ENCODE assay signal across 8 mouse cellular contexts in genomic region chr11:98149304-98149750, GRCm38 (mm10). TPM values are rescaled to one million over a fixed set of nuclear protein-coding genes. Genes with fewer than 3 reads are reported as not detected.
A peak's percentile ranks its signal among the peaks of the same experiment; 100 is the strongest.
DNase-seq lines count a peak whose midpoint lies in the region; ATAC-seq and TF ChIP-seq lines count a peak whose summit lies in the region.

No protein-coding gene starts in this region.

- peak; percentile 93 for DNase-seq in CD4-positive, CD25-positive, alpha-beta regulatory T cell, adult 2 months (ENCODE audit: low read depth, low spot score)
- DNase-seq in fibroblast of lung, adult 2 months (ENCODE audit: low read depth): peak; percentile 49
- DNase-seq in kidney, postnatal 25 days: peak; percentile 94 to 97
- peak; percentile 68 to 74 (median 71) for DNase-seq in liver, embryonic 14.5 days (ENCODE audit: low read depth in 3 of 3, low spot score in 3 of 3)
- DNase-seq in neural tube, embryonic 11.5 days (ENCODE audit: low spot score): peak; percentile 96
- DNase-seq in stomach, postnatal 0 days (ENCODE audit: low spot score): peak; percentile 93

- 1% methylated on average over 56 of the region's 57 CpGs for WGBS in heart, embryonic 15.5 days
- WGBS in liver, embryonic 14.5 days (ENCODE audit: insufficient replicate concordance): under 1% methylated on average over 57 of the region's 57 CpGs
- WGBS in neural tube, embryonic 11.5 days: 0% methylated on average over 35 of the region's 57 CpGs
- 0% methylated on average over 28 of the region's 57 CpGs for WGBS in stomach, postnatal 0 days

- no peaks in the 10 kb centered on the region for H3K36me3 ChIP-seq in heart, embryonic 15.5 days
- H3K36me3 ChIP-seq in liver, embryonic 14.5 days (replicated peaks; ENCODE audit: control insufficient read depth, insufficient read depth, low read depth): peaks cover 2% of the 10 kb centered on the region; the same call in 1 of the 2 replicates
- no peaks in the 10 kb centered on the region; the same call in 1 of the 2 replicates for H3K36me3 ChIP-seq in neural tube, embryonic 11.5 days (ENCODE audit: control insufficient read depth, insufficient read depth, low read length)
- H3K36me3 ChIP-seq in stomach, postnatal 0 days (ENCODE audit: control insufficient read depth, insufficient read depth, low read length): no peaks in the 10 kb centered on the region

- ATAC-seq in heart, embryonic 15.5 days (replicated peaks; ENCODE audit: insufficient number of reproducible peaks, insufficient read depth, low FRiP score, low read depth): peak; percentile 85
- ATAC-seq in liver, embryonic 14.5 days (ENCODE audit: insufficient read depth): peak; percentile 80
- ATAC-seq in neural tube, embryonic 11.5 days (ENCODE audit: insufficient read depth, low FRiP score, low TSS enrichment): peak; percentile 90
- peak; percentile 88 for ATAC-seq in stomach, postnatal 0 days (ENCODE audit: low FRiP score, low TSS enrichment)

- peak overlapping the region; percentile 51 for H3K27ac ChIP-seq in brown adipose tissue, adult 24 weeks (replicated peaks; ENCODE audit: low read depth, low read length)
- H3K27ac ChIP-seq in heart, embryonic 15.5 days: peak overlapping the region; percentile 92
- peak overlapping the region; percentile 76 for H3K27ac ChIP-seq in liver, embryonic 14.5 days
- H3K27ac ChIP-seq in neural tube, embryonic 11.5 days (ENCODE audit: low read depth, low read length): peak overlapping the region; percentile 90
- peak overlapping the region; percentile 97 for H3K27ac ChIP-seq in stomach, postnatal 0 days (replicated peaks)

- H3K9ac ChIP-seq in heart, embryonic 15.5 days: peak overlapping the region; percentile 82
- peak overlapping the region; percentile 63 for H3K9ac ChIP-seq in liver, embryonic 14.5 days (replicated peaks)
- peak overlapping the region; percentile 94 for H3K9ac ChIP-seq in neural tube, embryonic 11.5 days (ENCODE audit: low read length)
- peak overlapping the region; percentile 96 for H3K9ac ChIP-seq in stomach, postnatal 0 days (ENCODE audit: low read length)

- H3K4me2 ChIP-seq in heart, embryonic 15.5 days: peak overlapping the region; percentile 94
- peak overlapping the region; percentile 100 for H3K4me2 ChIP-seq in liver, embryonic 14.5 days (ENCODE audit: low read depth)
- peak overlapping the region; percentile 100 for H3K4me2 ChIP-seq in neural tube, embryonic 11.5 days (ENCODE audit: low read depth)
- H3K4me2 ChIP-seq in stomach, postnatal 0 days (replicated peaks; ENCODE audit: low read depth): peak overlapping the region; percentile 88

- peaks cover 8% of the 10 kb centered on the region; the same call in 1 of the 2 replicates for H3K4me1 ChIP-seq in brown adipose tissue, adult 24 weeks (ENCODE audit: control insufficient read depth, insufficient read depth, insufficient read length, low read length)
- peaks cover 16% of the 10 kb centered on the region for H3K4me1 ChIP-seq in heart, embryonic 15.5 days (replicated peaks)
- peaks cover 2 to 9% of the 10 kb centered on the region in 2 experiments; a peak in 2 of 4 replicates for H3K4me1 ChIP-seq in liver, embryonic 14.5 days (replicated peaks; ENCODE audit: control insufficient read depth in 2 of 2, insufficient read depth in 2 of 2, low read length in 1 of 2)
- H3K4me1 ChIP-seq in neural tube, embryonic 11.5 days (ENCODE audit: control insufficient read depth, insufficient read depth, low read length): peaks cover 10% of the 10 kb centered on the region
- H3K4me1 ChIP-seq in stomach, postnatal 0 days (replicated peaks; ENCODE audit: control insufficient read depth, insufficient read depth): no peaks in the 10 kb centered on the region

- peak overlapping the region; percentile 97 for H3K4me3 ChIP-seq in brown adipose tissue, adult 24 weeks (ENCODE audit: insufficient read depth, low read depth, low read length)
- peak overlapping the region; percentile 68 for H3K4me3 ChIP-seq in heart, embryonic 15.5 days
- H3K4me3 ChIP-seq in liver, embryonic 14.5 days (ENCODE audit: insufficient read depth in 1 of 2, low read depth in 2 of 2, low read length in 2 of 2): peak overlapping the region; percentile 79 to 80
- peak overlapping the region; percentile 95 for H3K4me3 ChIP-seq in neural tube, embryonic 11.5 days (ENCODE audit: low read depth, low read length)
- peak overlapping the region; percentile 93 for H3K4me3 ChIP-seq in stomach, postnatal 0 days (ENCODE audit: low read depth, low read length)

- TF ChIP-seq EP300 in liver, embryonic 14.5 days (IDR thresholded peaks at IDR 0.05; ENCODE audit: low read depth): no peak
- no peak for TF ChIP-seq EP300 in stomach, postnatal 0 days (optimal IDR thresholded peaks at IDR 0.05)

- H3K9me3 ChIP-seq in heart, embryonic 15.5 days (replicated peaks): no peaks in the 10 kb centered on the region
- H3K9me3 ChIP-seq in liver, embryonic 14.5 days (ENCODE audit: control insufficient read depth, low read length): no peaks in the 10 kb centered on the region
- H3K9me3 ChIP-seq in neural tube, embryonic 11.5 days (ENCODE audit: control insufficient read depth, low read length): no peaks in the 10 kb centered on the region
- no peaks in the 10 kb centered on the region for H3K9me3 ChIP-seq in stomach, postnatal 0 days (ENCODE audit: control insufficient read depth, low read length)

- H3K27me3 ChIP-seq in heart, embryonic 15.5 days: no peaks in the 10 kb centered on the region
- no peaks in the 10 kb centered on the region for H3K27me3 ChIP-seq in liver, embryonic 14.5 days (ENCODE audit: control insufficient read depth, insufficient read depth, low read length)
- H3K27me3 ChIP-seq in neural tube, embryonic 11.5 days (ENCODE audit: control insufficient read depth, insufficient read depth, low read length): no peaks in the 10 kb centered on the region
- H3K27me3 ChIP-seq in stomach, postnatal 0 days (ENCODE audit: control insufficient read depth, insufficient read depth, low read length): no peaks in the 10 kb centered on the region

- no peak for TF ChIP-seq CTCF in liver, embryonic 14.5 days (IDR thresholded peaks at IDR 0.05; ENCODE audit: low read depth)
- no peak for TF ChIP-seq CTCF in stomach, postnatal 0 days (IDR thresholded peaks at IDR 0.05; ENCODE audit: low read depth)

RNA-seq across cellular contexts. Expression of gene Fbxl20, which starts 0.9 kb away (rescaled TPM):
- polyA plus RNA-seq in brown adipose tissue, adult 24 weeks (2012; ENCODE audit: insufficient read depth, insufficient read length, missing spikeins): 12.7 and 14.1 TPM in 2 replicates
- polyA plus RNA-seq in heart, embryonic 15.5 days (2015; fragmentation: Nextera tagmentation; extraction: Ambion mirVana): 13.0 and 13.8 TPM in 2 replicates
- 2.0 and 2.3 TPM in 2 replicates for polyA plus RNA-seq in liver, embryonic 14.5 days (2012; rRNA removed)
- polyA plus RNA-seq in liver, embryonic 14.5 days (2014; fragmentation: Nextera tagmentation; extraction: Ambion mirVana): 3.4 and 5.9 TPM in 2 replicates
- 24.1 and 26.8 TPM in 2 replicates for polyA plus RNA-seq in neural tube, embryonic 11.5 days (2014; fragmentation: Nextera tagmentation; extraction: Ambion mirVana)
- polyA plus RNA-seq in stomach, postnatal 0 days (2015; fragmentation: Nextera tagmentation; extraction: Ambion mirVana): 11.7 and 12.7 TPM in 2 replicates

RNA-seq across cellular contexts. Expression of gene Med1, which starts 43.8 kb away (rescaled TPM):
- 17.7 and 24.4 TPM in 2 replicates for polyA plus RNA-seq in brown adipose tissue, adult 24 weeks (2012; ENCODE audit: insufficient read depth, insufficient read length, missing spikeins)
- 44.3 and 45.7 TPM in 2 replicates for polyA plus RNA-seq in heart, embryonic 15.5 days (2015; fragmentation: Nextera tagmentation; extraction: Ambion mirVana)
- 7.1 and 8.7 TPM in 2 replicates for polyA plus RNA-seq in liver, embryonic 14.5 days (2012; rRNA removed)
- 19.7 and 22.7 TPM in 2 replicates for polyA plus RNA-seq in liver, embryonic 14.5 days (2014; fragmentation: Nextera tagmentation; extraction: Ambion mirVana)
- 74.6 and 75.3 TPM in 2 replicates for polyA plus RNA-seq in neural tube, embryonic 11.5 days (2014; fragmentation: Nextera tagmentation; extraction: Ambion mirVana)
- polyA plus RNA-seq in stomach, postnatal 0 days (2015; fragmentation: Nextera tagmentation; extraction: Ambion mirVana): 25.5 and 26.8 TPM in 2 replicates

RNA-seq across cellular contexts. Expression of gene Cdk12, which starts 53.5 kb away (rescaled TPM):
- polyA plus RNA-seq in brown adipose tissue, adult 24 weeks (2012; ENCODE audit: insufficient read depth, insufficient read length, missing spikeins): 14.2 and 15.0 TPM in 2 replicates
- polyA plus RNA-seq in heart, embryonic 15.5 days (2015; fragmentation: Nextera tagmentation; extraction: Ambion mirVana): 6.1 and 7.0 TPM in 2 replicates
- 8.2 and 9.8 TPM in 2 replicates for polyA plus RNA-seq in liver, embryonic 14.5 days (2012; rRNA removed)
- polyA plus RNA-seq in liver, embryonic 14.5 days (2014; fragmentation: Nextera tagmentation; extraction: Ambion mirVana): 4.7 and 5.5 TPM in 2 replicates
- 13.1 TPM in 2 replicates for polyA plus RNA-seq in neural tube, embryonic 11.5 days (2014; fragmentation: Nextera tagmentation; extraction: Ambion mirVana)
- polyA plus RNA-seq in stomach, postnatal 0 days (2015; fragmentation: Nextera tagmentation; extraction: Ambion mirVana): 3.8 and 4.1 TPM in 2 replicates

Comparison
In these comparisons a context has a peak if more than half of its experiments do, and no peak if none do; other contexts are left out.
1. Peak in every context shown above with its lines: DNase-seq, ATAC-seq, H3K4me3 ChIP-seq and H3K27ac ChIP-seq.